26 mouse cellular contexts compared by ENCODE assay signal in genomic region chr11:109188235-109188634, GRCm38 (mm10). TPM values are rescaled to one million over a fixed set of nuclear protein-coding genes. Genes with fewer than 3 reads are reported as not detected.
DNase-seq lines count a peak whose midpoint lies in the region; ATAC-seq and TF ChIP-seq lines count a peak whose summit lies in the region.
"Had no signal": no experiment of that assay in that cellular context is flagged by ENCODE, and none has a peak within 500 bp of the region (broad histone marks: within the 10 kb centered on the region; RNA-seq: fewer than 3 reads in every experiment).

No protein-coding gene starts in this region.

- no peak for DNase-seq in natural killer cell, adult 2 months (ENCODE audit: low spot score in 2 of 2)
- DNase-seq in left cerebral cortex, adult 8-10 months (ENCODE audit: low spot score in 2 of 2): no peak
- no peak for DNase-seq in Muller cell, postnatal 12 days (ENCODE audit: inconsistent ontology term)
- DNase-seq in layer of hippocampus, postnatal 10 days (ENCODE audit: low spot score in 2 of 2): no peak
- DNase-seq: adrenal gland, adult 2 months; adrenal gland, adult 8-10 months; adrenal gland, postnatal 10 days; adrenal gland, postnatal 14 days; adrenal gland, postnatal 25 days; adrenal gland, postnatal 36 days; B cell, adult 2 months had no signal

- H3K4me3 ChIP-seq in intestine, embryonic 15.5 days (replicated peaks): no peak overlapping the region
- H3K4me3 ChIP-seq in intestine, embryonic 16.5 days (ENCODE audit: low read length): no peak overlapping the region
- no peak overlapping the region for H3K4me3 ChIP-seq in intestine, postnatal 0 days (ENCODE audit: low read depth, low read length)
- H3K4me3 ChIP-seq in small intestine, adult 2 months (ENCODE audit: low read depth, low read length): no peak overlapping the region

- 81% methylated on average over 5 of the region's 5 CpGs for WGBS in intestine, embryonic 15.5 days
- 72% methylated on average over 5 of the region's 5 CpGs for WGBS in intestine, embryonic 16.5 days
- WGBS in intestine, postnatal 0 days: 40% methylated on average over 5 of the region's 5 CpGs
- WGBS in small intestine, adult 2 months: 29% methylated on average over 5 of the region's 5 CpGs

- H3K27me3 ChIP-seq in intestine, embryonic 15.5 days (replicated peaks): no peaks in the 10 kb centered on the region
- H3K27me3 ChIP-seq in intestine, embryonic 16.5 days (replicated peaks; ENCODE audit: control insufficient read depth, insufficient read depth, low read length): no peaks in the 10 kb centered on the region
- no peaks in the 10 kb centered on the region for H3K27me3 ChIP-seq in intestine, postnatal 0 days (replicated peaks; ENCODE audit: control insufficient read depth, insufficient read depth, low read length)
- H3K27me3 ChIP-seq in small intestine, adult 2 months (ENCODE audit: control insufficient read depth, insufficient read depth, low read length): no peaks in the 10 kb centered on the region
- H3K27me3 ChIP-seq: CH12.LX had no signal

- TF ChIP-seq CTCF in intestine, postnatal 0 days (IDR thresholded peaks at IDR 0.05; ENCODE audit: low read depth): no peak
- TF ChIP-seq CTCF in small intestine, adult 2 months (IDR thresholded peaks at IDR 0.05; ENCODE audit: extremely low read depth, insufficient read length, insufficient replicate concordance, low read depth, low read length): no peak

- H3K4me2 ChIP-seq in intestine, embryonic 15.5 days (replicated peaks): no peak overlapping the region
- H3K4me2 ChIP-seq in intestine, embryonic 16.5 days (ENCODE audit: low read depth, low read length): no peak overlapping the region
- H3K4me2 ChIP-seq in intestine, postnatal 0 days (replicated peaks; ENCODE audit: low read depth): no peak overlapping the region; the same call in 1 of the 2 replicates

- peak; percentile 45 for ATAC-seq in intestine, embryonic 15.5 days
- ATAC-seq in intestine, embryonic 16.5 days: peak; percentile 78
- ATAC-seq in intestine, postnatal 0 days: peak; percentile 68
- ATAC-seq: activated CD4-positive, CD25-positive, alpha-beta regulatory T cell, adult 4 months; CD4-positive, CD25-positive, alpha-beta regulatory T cell, adult 4 months; Patski had no signal

- no peaks in the 10 kb centered on the region for H3K9me3 ChIP-seq in intestine, embryonic 15.5 days
- no peaks in the 10 kb centered on the region for H3K9me3 ChIP-seq in intestine, embryonic 16.5 days (ENCODE audit: control insufficient read depth, low read length)
- no peaks in the 10 kb centered on the region for H3K9me3 ChIP-seq in intestine, postnatal 0 days (ENCODE audit: control insufficient read depth)

- H3K36me3 ChIP-seq in intestine, embryonic 15.5 days: no peaks in the 10 kb centered on the region
- no peaks in the 10 kb centered on the region for H3K36me3 ChIP-seq in intestine, embryonic 16.5 days (ENCODE audit: control insufficient read depth, insufficient read depth, low read length)
- no peaks in the 10 kb centered on the region for H3K36me3 ChIP-seq in intestine, postnatal 0 days (ENCODE audit: control insufficient read depth, insufficient read depth)
- H3K36me3 ChIP-seq in small intestine, adult 2 months (ENCODE audit: control insufficient read depth, insufficient read depth, low read length): no peaks in the 10 kb centered on the region
- H3K36me3 ChIP-seq: G1E had no signal

- no peak overlapping the region for H3K9ac ChIP-seq in intestine, embryonic 15.5 days
- H3K9ac ChIP-seq in intestine, embryonic 16.5 days (ENCODE audit: low read depth, low read length): no peak overlapping the region
- H3K9ac ChIP-seq in intestine, postnatal 0 days (ENCODE audit: low read depth, low read length): no peak overlapping the region

- no peak overlapping the region for H3K27ac ChIP-seq in intestine, embryonic 15.5 days
- H3K27ac ChIP-seq in intestine, embryonic 16.5 days (ENCODE audit: low read length): no peak overlapping the region
- no peak overlapping the region for H3K27ac ChIP-seq in intestine, postnatal 0 days (ENCODE audit: low read depth, low read length)
- H3K27ac ChIP-seq in small intestine, adult 2 months (ENCODE audit: insufficient read depth, low read depth, low read length): peak overlapping the region; percentile 78

- no peak for TF ChIP-seq POLR2A in small intestine, adult 2 months (IDR thresholded peaks at IDR 0.05; ENCODE audit: low read depth, low read length)

- H3K4me1 ChIP-seq in intestine, embryonic 15.5 days (replicated peaks): 0 out of 2 replicates have a peak, but pooled peaks cover 3% of the 10 kb centered on the region
- peaks cover 4% of the 10 kb centered on the region; the same call in 1 of the 2 replicates for H3K4me1 ChIP-seq in intestine, embryonic 16.5 days (ENCODE audit: control insufficient read depth, insufficient read depth, low read length)
- peaks cover 3% of the 10 kb centered on the region; the same call in 1 of the 2 replicates for H3K4me1 ChIP-seq in intestine, postnatal 0 days (replicated peaks; ENCODE audit: control insufficient read depth, insufficient read depth, low read length)
- peaks cover 29% of the 10 kb centered on the region for H3K4me1 ChIP-seq in small intestine, adult 2 months (ENCODE audit: control insufficient read depth, insufficient read depth, insufficient read length, low read length)

RNA-seq across cellular contexts. Expression of gene E030025P04Rik, which starts 44.1 kb away (rescaled TPM):
- not detected in 2 replicates for polyA plus RNA-seq in intestine, embryonic 15.5 days (2015; fragmentation: Nextera tagmentation; extraction: Ambion mirVana)
- not detected in 2 replicates for polyA plus RNA-seq in intestine, embryonic 16.5 days (2015; fragmentation: Nextera tagmentation; extraction: Ambion mirVana)
- not detected in 2 replicates for polyA plus RNA-seq in intestine, postnatal 0 days (2015; fragmentation: Nextera tagmentation; extraction: Ambion mirVana)
- not detected in 2 replicates for polyA plus RNA-seq in small intestine, adult 2 months (2012; rRNA removed)
- not detected for total RNA-seq in left cerebral cortex, adult 8-10 months (2022)
- not detected for total RNA-seq in layer of hippocampus, postnatal 10 days (2021)
- total RNA-seq: adrenal gland, adult 18-20 months; adrenal gland, adult 2 months; adrenal gland, adult 8-10 months; adrenal gland, postnatal 10 days; adrenal gland, postnatal 14 days; adrenal gland, postnatal 25 days; adrenal gland, postnatal 36 days; adrenal gland, postnatal 4 days; CH12.LX; ES-E14; G1E; MEL had no signal
- polyA plus RNA-seq: activated CD4-positive, CD25-positive, alpha-beta regulatory T cell, adult 4 months; adrenal gland, adult 2 months; brain, embryonic 14.5 days; C2C12; CD4-positive, CD25-positive, alpha-beta regulatory T cell, adult 4 months; G1E; Patski had no signal
